Mouse (Mus musculus): ENCODE results near the gene Olfr1371.

DNA sequence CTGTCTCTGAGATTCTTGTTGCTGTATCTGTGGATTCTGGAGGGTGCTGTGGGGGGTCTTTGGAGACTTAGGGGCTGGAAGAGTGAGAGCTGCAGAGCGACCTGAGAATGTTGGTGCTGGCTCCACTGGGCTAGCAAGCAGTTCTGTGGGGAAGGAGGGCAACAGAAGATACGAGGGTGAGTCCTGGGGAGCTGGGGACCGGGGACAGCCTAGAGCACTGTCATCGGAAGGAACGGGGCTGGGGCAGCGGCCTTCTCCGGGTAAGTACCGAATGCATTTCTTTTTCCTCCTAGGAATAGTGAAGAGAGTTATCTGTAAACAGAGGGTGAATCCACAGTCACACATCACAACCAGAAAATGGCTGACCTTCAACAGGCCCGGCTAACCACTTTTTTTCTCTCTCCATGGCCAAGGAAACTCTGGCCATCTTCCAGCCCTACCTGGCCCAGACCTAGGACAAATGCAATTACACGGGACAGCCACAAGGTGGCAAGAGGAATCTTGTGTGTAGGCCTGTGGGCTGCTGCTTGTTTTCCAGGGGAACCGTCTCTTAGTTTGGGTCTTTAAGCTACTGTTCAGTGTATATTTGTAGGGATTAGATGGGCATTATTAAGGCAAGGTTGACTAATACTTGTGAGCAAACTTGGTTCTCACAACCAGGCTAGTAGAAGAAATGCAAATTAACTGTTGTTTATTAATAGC, 40.0 kb upstream of the Olfr1371 start:
- TF ChIP-seq POLR2A (IDR thresholded peaks at IDR 0.05; ENCODE audit: insufficient read depth, low read depth, low read length) (no peak), CTCF (IDR thresholded peaks at IDR 0.05; ENCODE audit: insufficient read depth, low read depth, low read length) (peak; percentile 45)
